Mouse (Mus musculus) olfactory bulb, adult 2 months (tissue): ENCODE measurements around the gene Gtsf1.

Experiments used
- CTCF ChIP-seq: fragments of 200-500 bp; IDR thresholded peaks from 2 replicates; pipeline ENCODE4 v1.5.1; 2012; ENCODE audit warnings: low read depth, mild to moderate bottlenecking, low read length, moderate library complexity; ENCODE audit not compliant: insufficient read depth
- POLR2A ChIP-seq: fragments of 200-500 bp; IDR thresholded peaks from 2 replicates; pipeline ENCODE4 v1.6.1; 2012; ENCODE audit warnings: mild to moderate bottlenecking, low read depth, low read length, moderate library complexity; ENCODE audit not compliant: insufficient read depth

GRCm38 (mm10) chr15:103376837-103377269, 53.4 kb downstream of the Gtsf1 start:
- TF ChIP-seq POLR2A = no peak
- TF ChIP-seq CTCF = no peak
